Mouse (Mus musculus) spleen, adult 2 months (tissue): ENCODE measurements around the gene Scn10a.

Experiments used
- CTCF ChIP-seq: fragments of 200-500 bp; IDR thresholded peaks from 2 replicates; pipeline ENCODE4 v1.5.1; 2011; ENCODE audit warnings: mild to moderate bottlenecking, inconsistent platforms; ENCODE audit not compliant: insufficient read depth, insufficient read length, insufficient replicate concordance; ENCODE audit errors: extremely low read depth
- POLR2A ChIP-seq: fragments of 200-500 bp; IDR thresholded peaks from 2 replicates; pipeline ENCODE4 v1.6.1; 2011; ENCODE audit warnings: low read depth, low read length, inconsistent platforms

DNA sequence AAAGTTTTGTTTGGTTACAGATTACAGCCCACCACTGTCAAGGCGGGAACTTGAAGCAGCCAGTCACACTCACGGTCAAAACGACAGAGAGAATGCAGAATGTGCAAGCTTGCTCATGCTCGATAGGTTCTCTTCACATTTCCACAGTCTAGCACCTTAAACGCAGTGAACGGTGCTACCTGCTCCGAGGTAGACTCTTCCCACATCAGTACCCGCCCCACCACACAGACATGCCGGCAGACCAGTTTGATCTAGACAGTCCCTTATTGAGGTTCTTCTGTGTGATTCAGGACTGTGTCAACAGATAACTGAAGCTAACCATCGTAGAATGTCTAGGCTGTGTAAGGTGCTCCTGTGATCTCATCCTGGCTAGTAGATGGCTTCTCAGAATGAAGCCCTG is 120.6 kb downstream of the Scn10a start:
- no peak for TF ChIP-seq POLR2A
- TF ChIP-seq CTCF, result no peak
